Mouse (Mus musculus): ENCODE data around the gene Rnf13. TPM values are rescaled to one million over a fixed set of nuclear protein-coding genes. Genes with fewer than 3 reads are reported as not detected.

Rnf13 gene
- polyA plus RNA-seq, 1 experiment, result 15.6 TPM

DNA sequence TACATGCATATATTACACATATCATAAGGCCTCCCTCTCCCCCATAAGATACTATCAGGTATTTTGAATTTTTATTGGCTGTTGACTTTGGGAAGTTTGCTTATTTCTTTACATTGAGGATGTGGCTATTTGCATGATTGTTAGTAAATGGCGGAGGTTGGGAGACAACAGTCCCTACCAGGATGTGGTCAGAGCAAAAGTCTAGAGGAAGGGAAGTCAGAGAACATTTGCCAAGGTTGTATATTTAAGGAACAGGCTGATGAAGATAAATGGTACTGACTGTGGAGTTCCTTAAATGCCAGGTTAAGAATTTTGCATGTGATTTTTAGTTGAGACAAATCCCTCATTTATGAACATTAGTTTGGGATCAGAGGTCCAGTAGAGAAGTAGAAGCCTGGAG, 4.0 kb downstream of the Rnf13 start:
- TF ChIP-seq E2F4 (IDR thresholded peaks at IDR 0.05; ENCODE audit: insufficient read depth) (no peak), MYOG (IDR thresholded peaks at IDR 0.05; ENCODE audit: control insufficient read depth in 1 of 3, insufficient read depth in 1 of 3, insufficient read length in 2 of 3, low read depth in 2 of 3) (no peak), TCF12 (IDR thresholded peaks at IDR 0.05; ENCODE audit: insufficient read depth, poor library complexity, severe bottlenecking) (no peak), MYOD1 (IDR thresholded peaks at IDR 0.05; ENCODE audit: control insufficient read depth in 1 of 3, insufficient read length in 2 of 3, low read depth in 2 of 3) (no peak), CEBPB (IDR thresholded peaks at IDR 0.05; ENCODE audit: insufficient read depth, poor library complexity, severe bottlenecking) (no peak), MAX (IDR thresholded peaks at IDR 0.05; ENCODE audit: low read depth) (no peak), USF1 (IDR thresholded peaks at IDR 0.05; ENCODE audit: low read depth) (no peak), TCF3 (IDR thresholded peaks at IDR 0.05; ENCODE audit: insufficient read length, low read depth) (no peak), REST (IDR thresholded peaks at IDR 0.05; ENCODE audit: insufficient read depth, insufficient read length) (no peak), SRF (IDR thresholded peaks at IDR 0.05; ENCODE audit: control insufficient read depth, insufficient read length, low read depth) (no peak), POLR2A (IDR thresholded peaks at IDR 0.05; ENCODE audit: insufficient read length, low read depth) (no peak), POLR2AphosphoS2 (IDR thresholded peaks at IDR 0.05; ENCODE audit: insufficient read length, low read depth) (no peak)
- Histone ChIP-seq H3K79me2 (ENCODE audit: control insufficient read depth, insufficient read depth) (peaks cover 40% of the 10 kb centered on the region), H3K27me3 (ENCODE audit: control insufficient read depth, insufficient read depth, insufficient read length) (no peaks in the 10 kb centered on the region), H3K4me2 (ENCODE audit: low read depth) (no peak overlapping the region), H3ac (ENCODE audit: control insufficient read depth, insufficient read length) (no peak overlapping the region), H3K4me3 (no peak overlapping the region), H3K36me3 (ENCODE audit: control insufficient read depth, insufficient read depth) (no peaks in the 10 kb centered on the region)

DNA sequence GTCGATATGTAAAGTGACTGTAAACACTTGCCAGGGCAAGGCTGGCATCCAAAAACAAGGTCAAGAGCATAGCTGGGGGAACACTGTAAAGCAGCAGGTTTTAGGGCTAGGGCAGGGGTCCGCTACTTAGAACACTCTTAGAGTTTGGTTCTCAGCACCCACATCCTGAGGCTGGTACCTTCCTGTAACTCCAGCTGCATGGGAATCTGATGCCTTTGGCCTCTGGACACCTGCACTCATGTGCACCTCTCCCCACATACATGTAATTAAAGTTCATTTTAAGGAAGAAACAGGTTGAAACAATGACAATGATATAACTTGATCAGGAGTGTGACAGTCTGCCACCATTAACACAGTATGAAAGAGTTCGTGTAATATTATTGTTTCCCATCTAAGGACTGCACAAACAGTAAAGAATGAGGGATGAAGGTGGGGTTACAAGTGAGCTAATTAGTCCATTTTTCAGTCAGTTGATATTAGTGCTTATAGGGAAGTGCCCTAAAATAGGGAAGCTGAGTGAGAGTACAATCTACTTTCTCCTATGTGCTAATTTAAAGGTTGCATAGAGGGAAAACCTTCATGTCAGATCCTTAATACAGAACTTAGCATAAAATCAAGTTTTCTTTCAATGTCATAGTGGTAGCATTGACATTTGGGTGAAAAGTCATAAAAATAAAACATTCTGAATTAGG, 12.9 kb downstream of the Rnf13 start:
- Histone ChIP-seq H3K4me2 (ENCODE audit: low read depth) (no peak overlapping the region), H3ac (ENCODE audit: control insufficient read depth, insufficient read length) (no peak overlapping the region), H3K36me3 (ENCODE audit: control insufficient read depth, insufficient read depth) (peaks cover 6% of the 10 kb centered on the region), H3K79me2 (ENCODE audit: control insufficient read depth, insufficient read depth) (peaks cover 18% of the 10 kb centered on the region), H3K4me3 (no peak overlapping the region), H3K27me3 (ENCODE audit: control insufficient read depth, insufficient read depth, insufficient read length) (no peaks in the 10 kb centered on the region)
- no peak for TF ChIP-seq TCF12 (IDR thresholded peaks at IDR 0.05; ENCODE audit: insufficient read depth, poor library complexity, severe bottlenecking)
- TF ChIP-seq POLR2A (IDR thresholded peaks at IDR 0.05; ENCODE audit: insufficient read length, low read depth), result no peak
- no peak for TF ChIP-seq REST (IDR thresholded peaks at IDR 0.05; ENCODE audit: insufficient read depth, insufficient read length)
- no peak for TF ChIP-seq CEBPB (IDR thresholded peaks at IDR 0.05; ENCODE audit: insufficient read depth, poor library complexity, severe bottlenecking)
- no peak for TF ChIP-seq E2F4 (IDR thresholded peaks at IDR 0.05; ENCODE audit: insufficient read depth)
- TF ChIP-seq TCF3 (IDR thresholded peaks at IDR 0.05; ENCODE audit: insufficient read length, low read depth), result no peak
- no peak for TF ChIP-seq POLR2AphosphoS2 (IDR thresholded peaks at IDR 0.05; ENCODE audit: insufficient read length, low read depth)
- TF ChIP-seq MAX (IDR thresholded peaks at IDR 0.05; ENCODE audit: low read depth), result no peak
- TF ChIP-seq SRF (IDR thresholded peaks at IDR 0.05; ENCODE audit: control insufficient read depth, insufficient read length, low read depth), result no peak
- no peak for TF ChIP-seq USF1 (IDR thresholded peaks at IDR 0.05; ENCODE audit: low read depth)
- TF ChIP-seq MYOD1 (IDR thresholded peaks at IDR 0.05; ENCODE audit: control insufficient read depth in 1 of 3, insufficient read length in 2 of 3, low read depth in 2 of 3), result no peak
- no peak for TF ChIP-seq MYOG (IDR thresholded peaks at IDR 0.05; ENCODE audit: control insufficient read depth in 1 of 3, insufficient read depth in 1 of 3, insufficient read length in 2 of 3, low read depth in 2 of 3)

DNA sequence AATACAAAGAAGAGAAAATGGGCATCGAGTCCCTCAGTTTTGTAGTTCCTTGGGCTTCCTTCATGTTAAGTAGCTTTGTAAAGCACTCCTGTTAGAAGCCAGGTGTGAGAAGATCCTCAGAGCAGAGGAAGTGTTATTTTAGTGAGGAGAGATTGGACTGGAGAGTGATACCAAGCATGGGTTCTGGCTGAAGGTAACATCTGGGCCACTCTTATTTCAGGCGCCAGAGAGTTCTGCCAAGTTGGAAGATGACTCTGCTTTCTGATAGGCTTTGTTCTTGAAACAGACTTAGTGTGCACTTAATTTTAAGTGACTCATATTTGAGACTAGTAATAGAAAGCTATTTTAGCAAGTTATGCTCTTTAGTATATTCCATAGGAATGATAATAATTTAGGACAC, 41.1 kb downstream of the Rnf13 start:
- Histone ChIP-seq H3K4me2 (ENCODE audit: low read depth) (no peak overlapping the region), H3K36me3 (ENCODE audit: control insufficient read depth, insufficient read depth) (peaks cover 16% of the 10 kb centered on the region), H3K27me3 (ENCODE audit: control insufficient read depth, insufficient read depth, insufficient read length) (no peaks in the 10 kb centered on the region), H3K4me3 (no peak overlapping the region), H3ac (ENCODE audit: control insufficient read depth, insufficient read length) (no peak overlapping the region), H3K79me2 (ENCODE audit: control insufficient read depth, insufficient read depth) (no peaks in the 10 kb centered on the region)
- no peak for TF ChIP-seq POLR2A (IDR thresholded peaks at IDR 0.05; ENCODE audit: insufficient read length, low read depth)
- TF ChIP-seq MYOD1 (IDR thresholded peaks at IDR 0.05; ENCODE audit: control insufficient read depth in 1 of 3, insufficient read length in 2 of 3, low read depth in 2 of 3), result no peak
- TF ChIP-seq MAX (IDR thresholded peaks at IDR 0.05; ENCODE audit: low read depth), result no peak
- TF ChIP-seq CEBPB (IDR thresholded peaks at IDR 0.05; ENCODE audit: insufficient read depth, poor library complexity, severe bottlenecking), result no peak
- no peak for TF ChIP-seq SRF (IDR thresholded peaks at IDR 0.05; ENCODE audit: control insufficient read depth, insufficient read length, low read depth)
- no peak for TF ChIP-seq REST (IDR thresholded peaks at IDR 0.05; ENCODE audit: insufficient read depth, insufficient read length)
- no peak for TF ChIP-seq TCF3 (IDR thresholded peaks at IDR 0.05; ENCODE audit: insufficient read length, low read depth)
- no peak for TF ChIP-seq TCF12 (IDR thresholded peaks at IDR 0.05; ENCODE audit: insufficient read depth, poor library complexity, severe bottlenecking)
- no peak for TF ChIP-seq POLR2AphosphoS2 (IDR thresholded peaks at IDR 0.05; ENCODE audit: insufficient read length, low read depth)
- no peak for TF ChIP-seq MYOG (IDR thresholded peaks at IDR 0.05; ENCODE audit: control insufficient read depth in 1 of 3, insufficient read depth in 1 of 3, insufficient read length in 2 of 3, low read depth in 2 of 3)

DNA sequence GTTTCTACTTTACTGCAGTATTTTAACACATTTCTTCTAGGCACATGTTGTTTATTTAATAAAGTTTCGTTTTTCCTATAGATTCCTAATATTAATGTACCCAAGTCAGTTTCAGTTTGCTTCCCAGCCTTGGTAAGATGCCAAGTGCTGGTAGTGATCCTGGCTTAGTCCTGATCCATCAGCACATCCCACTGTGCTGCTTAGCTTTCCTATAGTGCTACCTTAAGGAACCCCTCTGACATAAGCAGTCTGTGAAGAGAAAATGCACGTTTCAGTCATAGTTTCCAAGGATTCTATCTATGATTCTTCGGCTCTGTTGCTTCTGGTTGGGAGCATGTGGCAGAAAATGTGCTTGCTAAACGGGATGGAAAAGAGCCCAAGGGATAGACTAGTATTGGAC, 52.6 kb downstream of the Rnf13 start:
- Histone ChIP-seq H3K4me2 (ENCODE audit: low read depth) (no peak overlapping the region), H3K79me2 (ENCODE audit: control insufficient read depth, insufficient read depth) (peaks cover 3% of the 10 kb centered on the region), H3K4me3 (no peak overlapping the region), H3K36me3 (ENCODE audit: control insufficient read depth, insufficient read depth) (no peaks in the 10 kb centered on the region), H3K27me3 (ENCODE audit: control insufficient read depth, insufficient read depth, insufficient read length) (no peaks in the 10 kb centered on the region), H3ac (ENCODE audit: control insufficient read depth, insufficient read length) (no peak overlapping the region)
- TF ChIP-seq MAX (IDR thresholded peaks at IDR 0.05; ENCODE audit: low read depth) (no peak), MYOD1 (IDR thresholded peaks at IDR 0.05; ENCODE audit: control insufficient read depth in 1 of 3, insufficient read length in 2 of 3, low read depth in 2 of 3) (no peak), CEBPB (IDR thresholded peaks at IDR 0.05; ENCODE audit: insufficient read depth, poor library complexity, severe bottlenecking) (no peak), SRF (IDR thresholded peaks at IDR 0.05; ENCODE audit: control insufficient read depth, insufficient read length, low read depth) (no peak), TCF12 (IDR thresholded peaks at IDR 0.05; ENCODE audit: insufficient read depth, poor library complexity, severe bottlenecking) (no peak), MYOG (IDR thresholded peaks at IDR 0.05; ENCODE audit: control insufficient read depth in 1 of 3, insufficient read depth in 1 of 3, insufficient read length in 2 of 3, low read depth in 2 of 3) (no peak), E2F4 (IDR thresholded peaks at IDR 0.05; ENCODE audit: insufficient read depth) (no peak), POLR2A (IDR thresholded peaks at IDR 0.05; ENCODE audit: insufficient read length, low read depth) (no peak), REST (IDR thresholded peaks at IDR 0.05; ENCODE audit: insufficient read depth, insufficient read length) (no peak)

Measured in myocyte (in vitro differentiated cells).